24 mouse cellular contexts compared by ENCODE assay signal in genomic region chr14:56186521-56186920, GRCm38 (mm10). TPM values are rescaled to one million over a fixed set of nuclear protein-coding genes. Genes with fewer than 3 reads are reported as not detected.
"Had no signal": no experiment of that assay in that cellular context is flagged by ENCODE, and none has a peak within 500 bp of the region (broad histone marks: within the 10 kb centered on the region; RNA-seq: fewer than 3 reads in every experiment).

No protein-coding gene starts in this region.

- H3K9me3 ChIP-seq: midbrain, embryonic 10.5 days; midbrain, embryonic 12.5 days; neural tube, embryonic 13.5 days; neural tube, embryonic 15.5 days had no signal

- DNase-seq: lung, adult 18-20 months; lung, embryonic 14.5 days; lung, postnatal 10 days; midbrain, embryonic 14.5 days; retina, postnatal 1 day; right cerebral cortex, adult 18-20 months; right cerebral cortex, postnatal 25 days; right cerebral cortex, postnatal 4 days; spleen, adult 18-20 months; thymus, postnatal 25 days had no signal

- ATAC-seq: midbrain, embryonic 16.5 days had no signal

- H3K4me1 ChIP-seq: midbrain, embryonic 10.5 days; midbrain, embryonic 12.5 days; neural tube, embryonic 13.5 days; neural tube, embryonic 15.5 days had no signal

- H3K4me2 ChIP-seq: lung, embryonic 14.5 days; midbrain, embryonic 12.5 days; neural tube, embryonic 13.5 days; neural tube, embryonic 15.5 days had no signal

- H3K9ac ChIP-seq: lung, embryonic 14.5 days; midbrain, embryonic 12.5 days; neural tube, embryonic 13.5 days; neural tube, embryonic 15.5 days had no signal

- H3K27ac ChIP-seq: midbrain, embryonic 10.5 days; midbrain, embryonic 12.5 days; neural tube, embryonic 13.5 days; neural tube, embryonic 15.5 days had no signal

- H3K36me3 ChIP-seq: midbrain, embryonic 10.5 days; midbrain, embryonic 12.5 days; neural tube, embryonic 13.5 days; neural tube, embryonic 15.5 days had no signal

- H3K4me3 ChIP-seq: midbrain, embryonic 10.5 days; midbrain, embryonic 12.5 days; myocyte; neural tube, embryonic 13.5 days; neural tube, embryonic 15.5 days had no signal

- H3K27me3 ChIP-seq: midbrain, embryonic 12.5 days; neural tube, embryonic 13.5 days; neural tube, embryonic 15.5 days had no signal

RNA-seq across cellular contexts. Expression of gene Gzmn, which starts 12.1 kb away (rescaled TPM):
- polyA plus RNA-seq: lung, embryonic 14.5 days; lung, embryonic 16.5 days; midbrain, embryonic 10.5 days; midbrain, embryonic 12.5 days; midbrain, embryonic 14.5 days; midbrain, embryonic 16.5 days; neural tube, embryonic 11.5 days; neural tube, embryonic 13.5 days; neural tube, embryonic 15.5 days; small intestine, adult 2 months; stomach, embryonic 14.5 days; stomach, embryonic 16.5 days; thymus, adult 2 months; urinary bladder, adult 2 months had no signal

RNA-seq across cellular contexts. Expression of gene Gzmf, which starts 24.7 kb away (rescaled TPM):
- polyA plus RNA-seq: lung, embryonic 14.5 days; lung, embryonic 16.5 days; midbrain, embryonic 10.5 days; midbrain, embryonic 12.5 days; midbrain, embryonic 14.5 days; midbrain, embryonic 16.5 days; myocyte; neural tube, embryonic 11.5 days; neural tube, embryonic 13.5 days; neural tube, embryonic 15.5 days; small intestine, adult 2 months; stomach, embryonic 14.5 days; stomach, embryonic 16.5 days; testis, adult 2 months; thymus, adult 2 months; urinary bladder, adult 2 months had no signal

RNA-seq across cellular contexts. Expression of gene Gzmg, which starts 27.1 kb away (rescaled TPM):
- polyA plus RNA-seq: lung, embryonic 14.5 days; lung, embryonic 16.5 days; midbrain, embryonic 10.5 days; midbrain, embryonic 12.5 days; midbrain, embryonic 14.5 days; midbrain, embryonic 16.5 days; myocyte; neural tube, embryonic 11.5 days; neural tube, embryonic 13.5 days; neural tube, embryonic 15.5 days; small intestine, adult 2 months; stomach, embryonic 14.5 days; stomach, embryonic 16.5 days; testis, adult 2 months; thymus, adult 2 months; urinary bladder, adult 2 months had no signal

RNA-seq across cellular contexts. Expression of gene Gzmc, which starts 47.9 kb away (rescaled TPM):
- polyA plus RNA-seq: lung, embryonic 14.5 days; lung, embryonic 16.5 days; midbrain, embryonic 10.5 days; midbrain, embryonic 14.5 days; midbrain, embryonic 16.5 days; myocyte; neural tube, embryonic 13.5 days; neural tube, embryonic 15.5 days; small intestine, adult 2 months; stomach, embryonic 14.5 days; stomach, embryonic 16.5 days; testis, adult 2 months had no signal

RNA-seq across cellular contexts. Expression of gene Gzmd, which starts 54.1 kb away (rescaled TPM):
- polyA plus RNA-seq: lung, embryonic 14.5 days; lung, embryonic 16.5 days; midbrain, embryonic 10.5 days; midbrain, embryonic 12.5 days; midbrain, embryonic 14.5 days; midbrain, embryonic 16.5 days; neural tube, embryonic 11.5 days; neural tube, embryonic 13.5 days; neural tube, embryonic 15.5 days; small intestine, adult 2 months; stomach, embryonic 14.5 days; stomach, embryonic 16.5 days; testis, adult 2 months; thymus, adult 2 months; urinary bladder, adult 2 months had no signal
